Mouse (Mus musculus) ES-CJ7 (cell line): Measurements from ENCODE around the gene Slc34a2.
A peak's percentile ranks its signal among the peaks of the same experiment; 100 is the strongest.

ENCODE experiments used
- DNase-seq: peaks from one replicate; pipeline ENCODE4 v3.0.0; 2011; ENCODE audit warnings: low read depth, low spot score

Gene Slc34a2

DNA sequence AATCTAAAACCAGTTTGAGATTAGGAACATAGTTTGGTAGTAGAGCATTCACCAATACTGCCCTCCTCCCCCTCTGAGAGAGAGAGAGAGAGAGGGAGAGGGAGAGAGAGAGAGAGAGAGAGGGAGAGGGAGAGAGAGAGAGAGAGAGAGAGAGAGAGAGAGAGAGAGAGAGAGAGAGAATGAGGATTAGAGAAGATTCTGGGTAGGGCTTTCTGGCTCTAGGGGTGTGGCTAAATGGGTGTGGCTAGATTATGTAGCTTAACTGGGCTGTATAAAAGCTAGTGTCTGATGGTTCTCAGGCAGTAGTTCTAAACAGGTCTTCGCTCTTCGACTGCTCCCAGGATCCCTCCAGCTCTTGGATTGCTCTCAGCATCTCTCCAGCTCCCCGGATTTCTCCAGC lies at the start of gene Slc34a2:
TSS of gene Slc34a2 (plus strand) at position 301 of the 400 bp plus-strand sequence.
- no peak for DNase-seq

DNA sequence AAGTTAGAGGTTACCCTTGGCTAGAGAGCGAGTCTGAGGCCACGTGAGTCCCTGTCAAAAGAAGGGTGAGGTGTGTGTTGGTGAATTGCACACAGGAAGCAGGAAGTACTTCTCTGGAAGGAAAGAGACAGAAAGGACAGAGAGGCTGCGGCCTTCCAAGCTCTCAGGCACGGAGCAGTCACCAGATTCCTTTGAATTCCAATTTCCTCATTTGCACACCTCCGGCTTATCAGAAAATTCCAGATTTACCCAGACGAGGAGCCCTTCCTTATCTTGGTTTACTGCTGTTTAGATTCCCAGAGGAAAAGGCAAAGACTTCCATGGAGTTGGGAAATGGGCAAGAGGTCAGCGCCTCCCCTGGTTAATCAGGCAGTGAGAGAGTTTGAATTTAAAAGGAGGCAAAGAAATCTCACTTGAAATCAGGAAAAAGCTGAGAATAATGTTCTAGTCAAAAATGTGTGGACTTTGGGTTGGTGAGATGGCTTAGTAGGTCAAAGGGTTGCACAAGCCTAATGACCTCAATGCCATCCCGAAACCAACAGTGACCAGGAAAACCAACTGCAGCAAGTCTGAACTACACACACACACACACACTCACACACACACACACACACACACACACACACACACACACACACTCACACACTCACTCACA lies 47.1 kb upstream of the Slc34a2 start:
- DNase-seq = no peak

DNA sequence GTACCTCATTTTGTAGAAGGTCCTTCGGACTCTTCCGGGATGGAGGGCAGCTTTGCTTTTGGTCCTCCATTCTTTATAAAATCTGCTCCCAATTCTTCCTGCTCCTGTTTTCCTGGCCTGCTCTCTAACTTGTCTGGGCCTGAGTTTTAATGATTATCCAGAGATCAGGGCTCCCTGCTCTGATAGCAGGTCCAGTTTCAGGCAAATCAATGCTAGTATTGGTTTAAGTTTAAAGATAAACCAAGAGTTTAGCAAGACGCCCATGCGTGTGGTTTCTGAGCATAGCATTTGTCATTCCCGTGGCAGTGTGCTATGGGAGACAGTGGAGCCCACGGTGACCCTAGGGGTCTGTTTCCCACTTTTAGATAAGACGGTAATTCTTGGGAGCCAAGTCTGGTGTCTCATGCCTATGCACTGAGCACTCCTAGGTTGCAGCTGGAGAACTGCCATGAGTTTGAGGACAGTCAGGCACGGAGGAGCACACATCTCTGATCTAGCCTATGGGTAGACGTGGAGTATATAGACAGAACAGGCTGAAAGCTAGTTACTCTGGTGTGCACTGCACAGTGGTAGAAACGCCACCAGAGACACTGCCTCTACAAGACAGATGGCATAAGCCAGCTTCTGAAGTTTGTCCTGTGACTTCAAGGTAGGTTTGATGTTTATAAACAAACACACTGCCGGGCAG lies 45.5 kb upstream of the Slc34a2 start:
- DNase-seq = no peak

DNA sequence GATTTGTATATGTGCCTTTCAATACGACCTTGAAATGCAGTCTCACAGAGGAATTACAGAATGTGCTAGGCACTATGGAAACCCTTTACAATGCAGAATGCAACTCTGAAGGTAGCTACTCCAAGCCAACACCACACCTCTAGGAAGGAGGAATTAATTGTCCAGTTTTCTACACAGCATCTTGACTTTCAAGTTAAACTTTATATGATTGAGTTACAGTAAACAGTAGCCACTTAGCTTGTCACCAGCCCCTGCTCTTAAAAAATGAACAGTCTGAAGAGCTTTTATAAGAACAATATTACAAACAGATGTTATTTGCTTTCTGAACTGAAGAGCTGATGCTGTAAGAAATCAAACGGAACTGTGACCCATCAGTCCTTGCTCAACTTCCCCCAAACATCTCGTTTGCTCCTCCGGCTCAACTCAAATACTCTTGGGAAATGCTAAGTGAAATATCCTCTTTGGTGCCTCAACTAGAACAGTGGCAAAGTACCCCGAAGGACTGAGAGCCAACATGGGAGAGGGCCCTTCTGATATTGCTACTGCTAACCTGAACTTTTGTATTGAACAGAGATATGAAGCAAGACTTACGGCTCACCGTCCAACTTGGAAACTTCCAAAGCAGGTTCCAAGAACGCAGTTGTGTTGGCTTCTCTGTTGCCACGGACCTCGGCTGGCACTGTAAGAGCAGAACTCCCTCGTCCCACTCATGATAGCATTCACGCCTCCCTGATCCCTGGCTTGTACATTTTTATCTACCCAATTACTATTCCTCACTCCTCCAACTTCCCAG lies 44.2 kb upstream of the Slc34a2 start:
- no peak for DNase-seq

DNA sequence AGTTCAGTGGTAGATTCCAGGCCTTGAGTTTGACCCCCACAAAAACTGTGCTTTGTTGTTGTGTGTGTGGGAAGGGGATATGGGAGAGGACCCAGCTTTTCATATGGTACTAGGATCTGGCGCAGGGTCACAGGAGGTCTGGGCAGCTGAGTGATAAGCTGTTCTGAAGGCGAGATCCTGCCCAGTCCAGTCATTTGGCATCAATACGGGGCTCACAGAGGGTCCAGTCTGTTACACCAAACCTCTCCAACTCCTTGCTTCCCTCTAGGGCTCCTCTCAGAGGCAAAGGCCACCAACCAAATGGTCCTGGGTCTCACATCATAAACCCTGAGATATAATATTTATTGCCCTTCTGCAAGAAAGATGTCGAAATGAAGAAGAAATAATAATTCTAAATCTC lies 42.4 kb upstream of the Slc34a2 start:
- no peak for DNase-seq

DNA sequence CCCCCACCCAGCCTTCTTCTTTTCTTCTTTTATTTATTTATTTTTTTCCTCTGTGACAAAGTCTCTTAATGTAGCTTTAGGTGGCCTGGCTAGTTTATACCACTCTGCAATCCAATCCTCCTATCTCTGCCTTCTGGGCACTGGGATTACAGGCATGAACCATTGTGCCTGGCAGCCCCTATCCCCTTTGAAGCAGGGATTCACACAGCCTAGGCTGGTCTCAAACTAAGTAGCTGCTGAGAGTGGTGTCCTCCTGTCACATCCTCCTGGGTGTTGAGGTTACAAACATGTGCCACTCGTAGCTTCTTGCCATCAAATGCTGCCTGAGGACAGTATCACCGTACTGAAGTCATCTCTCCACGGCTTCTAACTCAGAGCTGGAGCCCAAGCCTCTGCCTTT lies 41.7 kb upstream of the Slc34a2 start:
- no peak for DNase-seq

DNA sequence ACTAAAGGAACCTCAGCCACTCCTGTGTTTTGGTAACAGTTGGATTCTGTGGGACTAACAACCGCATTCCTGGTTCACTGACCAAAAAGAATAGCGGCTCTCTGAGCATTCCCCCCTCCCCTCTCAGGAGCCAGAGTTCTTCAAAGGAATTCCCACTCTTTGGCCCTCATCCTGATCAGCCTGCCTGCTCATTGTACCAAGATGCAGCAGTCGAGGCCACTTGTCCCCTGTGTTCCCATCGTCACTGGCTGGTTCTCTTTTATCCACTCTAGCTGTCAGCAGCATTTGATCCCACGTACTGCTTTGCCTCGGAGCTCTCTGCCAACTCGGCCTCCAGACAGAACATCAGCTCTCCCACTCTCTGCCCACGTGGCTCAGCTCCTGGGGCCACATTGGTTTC lies 41.3 kb upstream of the Slc34a2 start:
- DNase-seq = no peak

DNA sequence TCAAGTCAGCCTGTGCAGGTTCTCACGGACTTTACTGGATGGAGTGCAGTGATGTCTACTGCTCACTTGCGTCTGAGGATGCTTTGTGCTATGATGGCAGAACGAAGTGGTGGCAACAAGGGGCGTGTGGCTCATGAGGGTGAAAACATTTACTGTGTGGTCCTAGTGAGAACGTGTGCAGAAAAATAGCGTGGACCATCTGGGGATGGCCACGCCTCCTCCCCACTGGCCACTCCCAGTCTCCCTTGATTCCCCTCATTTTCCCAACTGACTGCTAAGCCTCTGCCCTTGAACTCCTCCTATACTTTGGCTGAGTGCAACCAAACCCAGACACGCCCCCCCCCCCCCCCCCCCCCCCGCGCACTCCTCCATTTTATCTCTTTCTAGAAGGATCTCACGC lies 40.8 kb upstream of the Slc34a2 start:
- DNase-seq = no peak

DNA sequence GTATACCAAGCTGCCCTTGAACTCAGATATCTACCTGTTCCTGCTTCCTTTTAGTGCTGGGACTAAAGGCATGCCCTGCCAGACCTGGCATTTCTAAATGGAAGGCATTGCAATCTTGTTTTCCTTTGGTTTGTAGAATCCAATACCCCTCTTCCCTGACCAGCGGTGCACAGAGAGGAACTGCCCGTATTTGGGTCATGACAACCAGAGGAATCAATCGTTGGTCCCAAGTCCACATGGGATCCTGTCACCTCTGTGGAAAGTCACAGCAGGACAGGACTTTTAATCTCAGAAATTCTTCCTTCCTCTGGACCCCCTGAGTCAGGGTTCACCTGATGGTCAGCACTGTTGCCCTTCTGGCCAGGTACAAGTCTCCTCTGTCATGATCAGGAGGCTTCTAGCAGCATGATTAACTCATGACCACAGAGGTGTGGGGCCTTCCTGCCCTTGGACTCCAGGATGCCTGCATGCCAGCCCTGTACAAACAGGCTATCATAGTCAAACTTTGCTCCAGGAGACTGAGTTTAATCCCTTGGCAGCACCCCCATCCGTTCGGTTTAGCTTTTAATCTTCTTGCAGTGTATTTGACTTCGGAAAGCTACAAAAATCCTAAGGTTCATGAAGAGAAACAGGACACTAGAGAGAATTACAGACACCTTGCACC lies 39.7 kb upstream of the Slc34a2 start:
- DNase-seq = no peak

DNA sequence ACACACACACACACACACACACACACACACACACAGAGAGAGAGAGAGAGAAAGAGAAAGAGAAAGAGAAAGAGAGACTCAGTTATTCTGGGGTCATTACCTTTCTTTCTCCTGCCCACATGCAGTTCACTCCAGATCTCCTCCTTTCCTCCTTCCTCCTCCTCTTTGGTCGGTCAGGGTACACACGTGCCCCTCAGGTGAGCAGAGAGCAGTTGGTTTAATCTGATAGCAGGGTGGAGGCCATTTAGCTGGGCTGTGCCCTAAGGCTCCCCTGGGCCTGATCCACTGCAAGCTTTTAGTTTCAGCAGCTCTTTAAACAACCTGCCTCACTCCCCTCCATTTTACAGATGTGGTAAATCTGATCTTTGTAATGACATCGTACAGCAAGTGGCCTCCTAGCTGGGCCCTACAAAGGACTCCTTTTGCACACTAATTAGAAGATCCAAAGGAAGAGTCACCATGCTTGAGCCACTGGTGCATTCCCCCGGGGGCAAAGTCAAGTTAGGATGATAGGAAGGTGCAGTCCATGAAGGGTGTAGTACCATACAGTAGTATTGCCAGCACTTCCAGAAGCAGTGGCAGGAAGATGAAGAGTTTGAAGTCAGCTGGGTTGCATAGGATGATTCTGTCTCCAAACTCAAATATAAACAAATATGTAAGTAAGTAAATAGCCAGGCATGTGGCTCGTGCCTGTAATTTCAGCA lies 37.6 kb upstream of the Slc34a2 start:
- DNase-seq = no peak

DNA sequence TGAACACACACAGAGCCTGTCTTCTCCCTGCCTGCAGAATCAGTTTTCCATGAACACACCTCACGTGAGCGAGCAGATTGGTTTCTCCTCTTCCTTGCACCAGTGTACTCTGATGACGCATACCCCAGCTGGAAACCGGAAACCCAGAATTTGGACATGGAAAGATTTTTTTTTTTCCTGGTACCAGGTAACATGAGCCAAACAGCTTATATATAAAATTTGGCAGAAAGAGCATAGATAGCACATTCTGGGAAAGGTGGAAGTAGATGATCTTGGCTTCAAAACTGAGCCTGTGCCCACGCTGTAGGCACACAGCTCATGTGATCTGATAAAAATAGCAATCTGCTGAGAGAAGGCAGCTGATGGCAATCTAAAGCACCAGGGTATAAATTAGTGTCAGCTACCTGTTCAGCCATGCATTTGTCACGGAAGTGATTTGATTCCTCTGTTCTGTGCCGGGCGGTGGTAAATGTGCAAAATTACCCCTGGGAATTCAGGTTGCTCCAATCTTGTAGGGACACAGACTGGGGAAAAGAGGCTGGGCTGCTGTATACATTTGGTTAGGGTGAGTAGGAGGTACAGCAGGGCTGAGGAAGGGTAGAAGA lies 35.2 kb upstream of the Slc34a2 start:
- DNase-seq = no peak

DNA sequence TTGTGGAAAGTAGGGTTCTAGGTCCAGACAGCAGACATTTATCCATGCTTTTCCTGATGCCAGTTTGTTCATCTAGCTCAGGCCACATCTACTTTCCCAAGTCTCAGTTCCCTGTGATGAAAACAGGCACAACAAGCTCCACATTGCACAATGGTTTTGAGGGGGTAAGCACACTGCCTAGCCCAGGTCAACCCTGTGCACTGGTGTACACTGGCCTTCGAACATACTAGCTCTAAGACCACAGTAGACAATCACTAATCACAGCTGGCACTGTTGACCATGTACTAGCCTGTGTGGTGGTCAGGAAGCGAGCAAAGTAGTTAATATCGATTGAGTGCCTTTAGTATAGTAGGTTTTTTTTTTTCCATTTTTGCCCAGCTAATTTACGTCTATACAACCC lies 34.4 kb upstream of the Slc34a2 start:
- DNase-seq = no peak

DNA sequence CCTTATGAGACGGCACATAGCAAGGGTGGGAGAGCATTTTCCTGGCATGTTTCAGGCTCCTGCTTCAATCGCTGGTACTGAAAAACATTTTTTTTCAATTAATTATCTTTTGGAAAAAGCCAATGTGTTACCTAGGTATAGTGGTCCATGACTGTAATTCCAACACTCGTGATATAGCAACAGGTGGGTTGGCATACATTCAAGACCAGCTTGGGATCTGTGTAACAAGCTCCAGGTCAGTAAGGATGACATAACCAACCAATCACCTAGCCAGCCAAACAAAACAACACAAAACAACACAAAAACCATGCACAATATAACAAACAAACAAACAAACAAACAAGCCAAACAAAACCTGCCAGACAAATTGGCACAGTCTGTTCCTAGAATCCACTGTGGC lies 33.9 kb upstream of the Slc34a2 start:
- no peak for DNase-seq

DNA sequence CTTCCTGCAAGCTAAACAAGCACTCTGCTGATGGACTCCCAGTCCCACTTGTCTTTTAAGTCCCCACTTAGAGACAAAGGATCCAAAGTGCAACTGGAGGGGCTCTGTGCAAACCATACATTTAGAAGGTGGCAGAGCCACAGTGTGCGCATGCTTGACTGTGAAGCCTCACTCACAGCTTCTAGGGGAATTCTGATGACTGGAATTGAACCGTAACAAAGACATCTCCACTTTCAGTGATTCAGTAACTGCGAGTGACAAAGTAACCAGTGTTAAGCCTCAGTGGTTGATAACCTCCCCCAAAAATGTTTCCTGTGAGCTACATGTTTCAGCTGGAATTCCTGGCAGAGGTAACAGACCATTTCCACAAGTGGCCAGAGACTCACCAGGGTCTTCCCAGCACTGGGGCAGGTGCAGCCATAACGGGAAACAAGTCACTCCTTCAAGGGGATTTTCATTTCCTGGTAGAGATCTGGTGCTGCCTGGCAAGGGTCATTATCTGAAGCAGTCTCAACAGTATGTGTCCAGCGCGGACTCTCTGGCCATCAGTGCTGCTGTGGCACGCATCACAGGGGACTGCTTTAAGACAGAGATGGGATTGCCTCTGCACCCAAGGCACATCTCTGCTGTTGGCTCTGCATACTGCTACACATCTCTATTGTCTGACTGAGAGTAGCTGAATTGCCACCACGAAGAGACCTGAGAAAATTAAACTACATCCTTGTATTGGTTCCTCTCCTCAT lies 28.7 kb upstream of the Slc34a2 start:
- no peak for DNase-seq

DNA sequence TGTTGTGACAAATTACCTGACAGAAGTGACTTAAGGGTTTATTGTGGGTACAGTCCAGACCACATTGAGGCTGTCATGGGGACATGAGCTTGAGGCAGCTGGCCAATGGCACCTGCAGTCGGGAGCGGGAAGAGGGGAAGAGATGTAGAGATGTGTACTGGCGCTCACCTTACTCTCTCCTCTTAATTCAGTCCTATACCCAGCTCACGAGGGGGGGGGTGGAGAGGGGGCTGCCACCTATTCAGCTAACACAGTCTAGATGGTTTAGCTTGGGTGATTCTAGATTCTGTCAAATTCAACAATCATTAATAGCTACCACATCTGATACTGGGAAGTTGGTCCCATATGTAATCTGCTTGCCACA lies 28.1 kb upstream of the Slc34a2 start:
- DNase-seq = no peak

DNA sequence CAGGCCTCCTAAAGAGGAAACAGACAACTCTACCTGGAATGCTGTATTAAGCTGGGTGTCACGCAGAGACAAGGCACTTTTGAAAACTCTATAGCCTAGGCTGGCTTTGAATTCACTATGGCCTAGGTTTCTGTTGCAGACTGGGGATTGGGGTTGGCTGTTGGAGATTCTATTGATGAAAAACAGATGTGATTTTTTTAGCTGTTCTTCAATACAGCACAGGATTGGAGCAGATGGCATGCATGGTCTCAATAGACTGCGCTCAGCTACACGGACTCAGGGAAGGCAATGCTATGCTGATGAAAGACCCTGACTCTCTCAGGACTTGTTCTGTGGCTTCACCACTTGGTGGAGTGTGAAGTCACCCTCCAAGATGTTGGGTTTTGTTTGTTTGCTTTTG lies 26.6 kb upstream of the Slc34a2 start:
- DNase-seq = no peak

DNA sequence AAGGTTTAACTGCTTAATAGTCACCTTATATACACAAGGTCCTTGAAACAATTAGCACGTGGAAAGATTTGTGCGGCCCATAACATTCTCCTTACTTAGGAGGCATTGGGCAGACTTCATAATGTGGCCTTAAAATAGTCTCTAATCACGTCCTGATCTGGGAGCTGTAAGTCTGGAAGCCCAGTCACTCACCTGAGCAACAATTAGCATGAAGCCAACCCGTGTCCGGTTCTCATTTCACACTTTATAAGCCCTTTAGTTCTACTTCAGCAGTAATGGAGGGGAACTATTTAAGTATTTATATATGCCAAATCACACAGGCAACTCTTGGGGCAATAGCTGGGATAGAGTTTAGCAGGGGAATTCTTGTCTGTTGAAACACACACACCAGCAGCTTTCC lies 21.3 kb upstream of the Slc34a2 start:
- no peak for DNase-seq

DNA sequence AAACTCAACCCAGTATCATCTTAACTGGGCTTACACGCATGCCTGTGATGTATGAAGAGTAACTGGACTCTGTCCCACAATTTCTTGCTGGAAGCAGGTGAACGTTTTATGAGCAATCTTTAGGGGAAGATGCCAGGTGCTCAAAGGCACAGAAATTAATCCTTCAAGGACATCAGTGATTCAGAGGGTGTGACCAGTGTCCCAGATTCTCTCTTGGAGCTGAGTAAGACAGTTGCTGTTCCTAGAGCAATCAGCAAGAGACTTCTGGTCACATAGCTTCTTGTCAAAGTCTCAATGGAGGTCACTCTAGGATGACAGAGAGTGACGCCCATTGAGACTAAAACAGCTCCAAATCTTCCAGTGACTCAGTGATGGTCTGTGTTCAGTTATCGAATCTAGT lies 19.6 kb upstream of the Slc34a2 start:
- DNase-seq = no peak

DNA sequence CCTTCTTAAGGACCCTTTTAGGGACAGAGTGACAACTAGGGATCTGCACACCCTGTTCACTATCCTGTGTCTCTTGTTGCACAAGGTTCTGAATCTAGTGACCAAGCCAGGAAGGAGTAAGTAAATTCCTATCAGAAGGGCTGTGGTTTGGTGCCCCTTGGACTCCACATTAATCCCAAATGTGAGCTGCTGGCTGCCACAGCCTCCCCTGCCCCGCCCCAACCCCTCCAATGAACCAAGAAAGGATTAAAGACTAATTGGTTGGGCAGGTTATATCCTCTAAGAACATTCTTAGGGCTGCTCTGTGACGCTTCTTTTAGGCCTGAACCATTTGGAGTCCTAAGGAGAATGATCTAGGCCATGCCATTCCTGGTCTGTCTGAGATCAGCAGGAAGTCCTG lies 14.4 kb upstream of the Slc34a2 start:
- DNase-seq = no peak

DNA sequence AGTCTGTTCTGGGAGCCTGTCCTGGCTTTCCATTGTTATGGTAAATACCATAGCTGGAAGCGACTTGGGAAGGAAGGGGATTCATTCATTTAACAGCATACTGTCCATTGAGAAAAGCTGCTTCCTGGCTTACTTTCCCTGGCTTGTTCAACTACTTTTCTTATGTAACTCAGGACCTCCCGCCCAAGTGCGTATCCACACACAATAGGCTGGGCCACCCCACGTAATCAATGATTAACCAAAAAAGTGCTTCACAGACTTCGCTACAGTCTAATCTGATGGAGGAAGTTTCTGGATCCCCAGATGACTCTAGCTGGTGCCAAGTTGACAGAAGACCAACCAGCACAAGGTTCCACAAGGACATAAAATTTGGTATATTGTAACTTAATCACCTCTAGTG lies 14.0 kb upstream of the Slc34a2 start:
- DNase-seq = peak; percentile 85
